Mouse (Mus musculus) gastrocnemius, adult 2 months (tissue): ENCODE results near the gene Arap1. TPM values are rescaled to one million over a fixed set of nuclear protein-coding genes. Genes with fewer than 3 reads are reported as not detected.

Experiments
- DNase-seq: peaks from one replicate; pipeline ENCODE4 v3.0.0; 2022
- H3K27ac ChIP-seq: fragments of 200-600 bp; 2 replicates; pipeline ENCODE4 v1.8.1; 2022; ENCODE audit warnings: mild to moderate bottlenecking
- H3K4me3 ChIP-seq: fragments of 200-600 bp; 2 replicates; pipeline ENCODE4 v1.8.1; 2022; ENCODE audit warnings: mild to moderate bottlenecking, moderate library complexity
- CTCF ChIP-seq: fragments of 200-600 bp; IDR thresholded peaks from 2 replicates; pipeline ENCODE4 v1.8.1; 2022; ENCODE audit warnings: antibody characterized with exemption, mild to moderate bottlenecking, moderate library complexity
- intact Hi-C: fragments of 180-260 bp; cut with DNase I; formaldehyde crosslinking; loops from one replicate; pipeline ENCODE4 v1.15.1; 2025
- total RNA-seq, 2 experiments: library from RNA; stranded (reverse); gene quantifications; 2 replicates each; pipeline ENCODE4 v1.2.3; 2021

Gene Arap1
- total RNA-seq, 2 experiments from 2014 or later, result 19.9 to 30.6 TPM

DNA sequence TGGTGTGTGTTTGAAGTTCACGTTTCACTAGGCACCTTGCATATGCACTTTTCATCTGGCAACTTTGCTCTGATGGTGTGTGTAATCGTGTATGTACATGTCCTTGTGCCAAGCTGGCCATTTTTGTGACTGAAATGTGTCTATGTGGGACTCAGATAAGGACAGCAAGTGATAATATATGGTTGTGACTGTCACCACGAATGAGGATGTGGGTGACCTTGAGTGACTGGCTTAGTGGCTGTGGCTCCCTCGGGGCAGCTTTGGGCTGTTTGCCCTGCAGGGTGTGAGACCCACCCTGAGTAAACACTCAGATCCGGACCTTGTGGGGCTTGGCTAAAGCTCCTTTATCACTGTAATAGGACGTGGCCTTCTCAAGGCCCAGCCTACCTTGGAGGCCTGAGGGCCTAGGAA is 31.3 kb upstream of the Arap1 start:
- Histone ChIP-seq H3K4me3 (no peak overlapping the region), H3K27ac (no peak overlapping the region)
- no peak for TF ChIP-seq CTCF
- no peak for DNase-seq
- intact Hi-C loops, result no loop called here

- TF ChIP-seq CTCF, result no peak
- DNase-seq, result no peak
- no peak within 1 kb of the TSS for H3K27ac ChIP-seq
- intact Hi-C loops, result no loop called here
- no peak within 1 kb of the TSS for H3K4me3 ChIP-seq
Observed at GRCm38 (mm10) chr7:101317014-101317413, 30.9 kb upstream of the Arap1 start, which contains the start of gene Stard10. Gene Stard10, plus strand, starts transcription at chr7:101317086.

GRCm38 (mm10) chr7:101318848-101319247 is 29.0 kb upstream of the Arap1 start:
- DNase-seq, result no peak
- H3K27ac ChIP-seq, result no peak overlapping the region
- H3K4me3 ChIP-seq, result no peak overlapping the region
- intact Hi-C loops, result no loop called here
- no peak for TF ChIP-seq CTCF

GRCm38 (mm10) chr7:101319796-101320195 is 28.1 kb upstream of the Arap1 start:
- Histone ChIP-seq H3K4me3 (no peak overlapping the region), H3K27ac (no peak overlapping the region)
- no peak for TF ChIP-seq CTCF
- intact Hi-C loops, result no loop called here
- DNase-seq, result no peak

DNA sequence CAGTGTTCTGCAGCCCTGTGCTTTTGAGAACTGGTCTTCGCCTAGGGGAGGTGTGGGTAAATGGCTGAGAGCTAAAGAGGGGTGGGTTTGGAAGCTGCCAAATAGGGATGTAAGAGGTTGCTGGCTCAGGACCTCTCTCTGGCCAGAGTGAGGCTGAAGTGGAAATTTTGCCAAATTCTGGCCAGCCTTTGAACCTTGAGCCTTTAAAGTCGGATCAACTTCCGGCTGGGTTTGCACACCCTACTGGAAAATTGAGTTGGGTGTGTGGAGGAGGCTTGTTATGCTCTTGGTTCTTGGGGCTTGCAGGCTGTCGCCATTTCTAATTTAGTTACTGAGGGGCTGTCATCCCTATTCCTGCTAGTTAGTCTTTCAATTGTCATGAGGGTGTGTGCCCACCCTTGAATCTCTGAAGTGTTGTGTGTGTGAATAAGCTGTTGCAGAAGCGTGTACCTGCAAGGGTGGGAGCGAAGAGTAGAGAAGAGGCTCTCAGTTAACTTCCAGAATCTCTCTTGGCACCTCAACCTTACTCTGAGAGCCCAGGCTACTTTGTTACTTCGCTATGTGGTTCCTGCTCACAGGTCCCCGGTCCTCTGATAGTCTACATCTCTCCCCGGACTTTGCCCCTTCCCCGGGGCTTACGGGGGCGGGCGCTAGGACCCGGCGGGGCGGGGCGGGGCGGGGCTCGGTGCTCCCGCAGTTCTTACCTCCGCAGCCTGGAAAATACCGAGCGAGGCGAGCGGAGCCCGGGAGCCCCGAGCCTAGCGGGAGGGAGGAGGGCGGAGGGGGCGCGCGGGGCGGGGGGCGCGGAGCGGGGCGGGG is 27.3 kb upstream of the Arap1 start:
- no peak for TF ChIP-seq CTCF
- H3K4me3 ChIP-seq, result peak overlapping the region; percentile 87
- H3K27ac ChIP-seq, result peak overlapping the region; percentile 70; the same call in 1 of the 2 replicates
- peak; percentile 61 for DNase-seq
- intact Hi-C loops, result no loop called here

GRCm38 (mm10) chr7:101321218-101321827 is 26.5 kb upstream of the Arap1 start:
- DNase-seq, result peak; percentile 50
- Histone ChIP-seq H3K4me3 (peak overlapping the region; percentile 87), H3K27ac (peak overlapping the region; percentile 70)
- TF ChIP-seq CTCF, result no peak
- intact Hi-C loops, result no loop called here

DNA sequence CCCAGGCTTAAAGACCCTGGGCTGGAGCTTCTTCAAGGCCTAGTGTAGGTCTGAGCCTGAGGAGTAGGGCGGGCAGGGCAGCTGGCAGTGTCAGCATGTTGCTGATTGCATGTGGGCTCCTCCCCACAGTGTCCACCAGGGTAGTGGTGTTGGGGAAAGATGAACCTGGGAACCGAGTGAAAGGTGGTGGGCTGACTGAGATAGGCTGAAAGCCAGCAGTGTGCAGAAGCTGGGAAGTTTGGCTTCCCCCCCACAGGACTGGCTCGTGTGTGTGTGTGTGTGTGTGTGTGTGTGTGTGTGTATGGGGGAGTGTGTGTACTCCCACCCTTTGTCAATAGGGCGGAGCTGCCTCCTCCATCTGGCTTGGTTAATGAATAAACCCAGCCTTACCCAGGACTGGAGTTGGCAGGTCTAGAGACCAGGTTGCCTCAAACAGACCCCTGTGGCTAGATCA is 24.7 kb upstream of the Arap1 start:
- no peak for TF ChIP-seq CTCF
- H3K4me3 ChIP-seq, result no peak overlapping the region
- H3K27ac ChIP-seq, result no peak overlapping the region
- DNase-seq, result no peak
- intact Hi-C loops, result no loop called here

DNA sequence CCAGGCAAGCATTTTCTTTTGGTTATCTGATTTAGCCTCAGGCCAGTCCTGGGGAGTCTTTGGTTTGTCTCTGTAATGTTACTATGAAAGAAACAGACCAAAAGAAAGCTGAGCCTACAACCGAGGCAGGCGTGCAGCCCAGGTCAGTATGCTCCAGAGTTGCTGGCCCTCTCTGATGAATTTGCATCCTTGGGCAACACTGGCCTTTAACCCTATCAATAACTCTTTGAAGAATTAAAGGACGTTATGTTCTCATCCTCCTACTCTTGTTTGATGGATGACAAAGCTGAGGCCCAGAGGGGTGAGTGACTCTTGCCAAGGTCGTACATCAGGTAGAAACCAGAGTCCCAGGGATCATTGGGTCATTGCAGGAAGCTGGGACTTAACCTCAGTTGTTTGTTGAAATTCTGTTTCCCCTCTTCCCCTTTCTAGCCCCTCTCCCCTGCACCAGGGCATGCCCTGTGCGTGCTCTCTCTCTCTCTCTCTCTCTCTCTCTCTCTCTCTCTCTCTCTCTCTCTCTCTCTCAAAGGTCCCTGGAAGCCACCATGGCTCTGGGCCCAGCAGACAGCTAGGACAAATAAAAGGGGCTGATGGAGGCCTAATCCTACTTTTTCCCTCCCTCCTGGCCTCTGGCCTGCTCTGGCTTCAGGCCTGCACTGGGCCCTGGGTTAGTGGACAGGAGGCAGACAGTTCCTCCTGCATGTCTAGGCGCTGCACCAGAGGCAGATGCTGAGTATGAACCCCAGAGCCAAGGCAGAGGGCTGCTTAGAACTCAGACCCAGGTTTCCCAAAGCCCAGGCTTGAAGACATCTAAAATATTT is 23.5 kb upstream of the Arap1 start:
- no peak for TF ChIP-seq CTCF
- intact Hi-C loops, result no loop called here
- no peak for DNase-seq
- Histone ChIP-seq H3K27ac (no peak overlapping the region), H3K4me3 (no peak overlapping the region)

GRCm38 (mm10) chr7:101326006-101326405 is 21.9 kb upstream of the Arap1 start:
- Histone ChIP-seq H3K4me3 (no peak overlapping the region), H3K27ac (no peak overlapping the region)
- no peak for TF ChIP-seq CTCF
- no peak for DNase-seq
- intact Hi-C loops, result no loop called here

DNA sequence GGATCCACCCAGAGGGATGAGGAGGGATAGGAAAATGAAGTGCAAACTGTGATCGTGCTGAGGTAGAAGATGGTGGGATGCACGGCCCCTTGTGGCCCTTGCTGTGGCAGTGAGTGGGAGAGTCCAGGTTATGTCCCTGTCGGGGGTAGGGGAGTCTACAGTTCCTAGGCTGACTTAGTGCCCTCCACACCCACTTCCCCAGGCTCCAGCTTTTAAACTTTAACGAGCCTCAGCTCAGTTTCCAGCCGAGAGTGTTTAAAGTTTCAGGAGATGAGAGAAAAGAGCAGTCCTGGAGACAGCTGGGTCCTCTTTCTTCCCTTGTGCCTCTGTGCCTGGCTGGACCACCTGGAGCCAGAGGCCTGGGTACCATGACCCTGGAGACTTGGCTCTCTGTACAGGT is 20.6 kb upstream of the Arap1 start:
- no peak for DNase-seq
- intact Hi-C loops, result no loop called here
- Histone ChIP-seq H3K27ac (no peak overlapping the region), H3K4me3 (no peak overlapping the region)
- TF ChIP-seq CTCF, result no peak

GRCm38 (mm10) chr7:101327786-101328185 is 20.1 kb upstream of the Arap1 start:
- no peak for DNase-seq
- intact Hi-C loops, result no loop called here
- H3K27ac ChIP-seq, result no peak overlapping the region
- no peak overlapping the region for H3K4me3 ChIP-seq
- no peak for TF ChIP-seq CTCF

GRCm38 (mm10) chr7:101328621-101329158 is 19.2 kb upstream of the Arap1 start:
- peak; percentile 44 for DNase-seq
- Histone ChIP-seq H3K4me3 (no peak overlapping the region), H3K27ac (peak overlapping the region; percentile 1; the same call in 1 of the 2 replicates)
- intact Hi-C loops, result no loop called here
- peak; percentile 32 for TF ChIP-seq CTCF
